Mouse (Mus musculus) olfactory bulb, adult 2 months (tissue): ENCODE measurements around the gene Prss41.

Experiments
- CTCF ChIP-seq: fragments of 200-500 bp; IDR thresholded peaks from 2 replicates; pipeline ENCODE4 v1.5.1; 2012; ENCODE audit warnings: low read depth, mild to moderate bottlenecking, low read length, moderate library complexity; ENCODE audit not compliant: insufficient read depth
- POLR2A ChIP-seq: fragments of 200-500 bp; IDR thresholded peaks from 2 replicates; pipeline ENCODE4 v1.6.1; 2012; ENCODE audit warnings: mild to moderate bottlenecking, low read depth, low read length, moderate library complexity; ENCODE audit not compliant: insufficient read depth

DNA sequence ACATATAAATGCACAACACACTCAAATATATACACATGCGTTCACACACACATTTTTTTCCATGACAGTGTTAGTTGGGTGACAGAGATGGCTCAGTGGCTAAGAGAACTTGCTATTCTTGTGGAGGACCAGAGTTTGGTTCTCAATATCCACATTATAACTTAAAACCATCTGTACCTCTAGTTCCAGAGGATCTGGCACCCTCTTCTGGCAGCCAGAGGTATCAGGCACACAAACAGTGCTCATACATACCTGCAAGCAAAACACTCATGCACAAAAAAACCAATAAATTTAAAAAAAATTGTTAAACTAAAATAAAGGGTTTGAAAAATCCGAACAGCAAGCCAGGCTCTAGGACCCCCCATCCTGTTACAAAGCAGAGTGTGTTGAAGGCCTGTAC is 6.1 kb upstream of the Prss41 start:
- TF ChIP-seq CTCF, result no peak
- no peak for TF ChIP-seq POLR2A
